Mouse (Mus musculus): Measurements from ENCODE around the gene Trpm8. TPM values are rescaled to one million over a fixed set of nuclear protein-coding genes. Genes with fewer than 3 reads are reported as not detected.
A peak's percentile ranks its signal among the peaks of the same experiment; 100 is the strongest.

Trpm8 gene
- total RNA-seq, 2 experiments from 2014 or later = not detected

DNA sequence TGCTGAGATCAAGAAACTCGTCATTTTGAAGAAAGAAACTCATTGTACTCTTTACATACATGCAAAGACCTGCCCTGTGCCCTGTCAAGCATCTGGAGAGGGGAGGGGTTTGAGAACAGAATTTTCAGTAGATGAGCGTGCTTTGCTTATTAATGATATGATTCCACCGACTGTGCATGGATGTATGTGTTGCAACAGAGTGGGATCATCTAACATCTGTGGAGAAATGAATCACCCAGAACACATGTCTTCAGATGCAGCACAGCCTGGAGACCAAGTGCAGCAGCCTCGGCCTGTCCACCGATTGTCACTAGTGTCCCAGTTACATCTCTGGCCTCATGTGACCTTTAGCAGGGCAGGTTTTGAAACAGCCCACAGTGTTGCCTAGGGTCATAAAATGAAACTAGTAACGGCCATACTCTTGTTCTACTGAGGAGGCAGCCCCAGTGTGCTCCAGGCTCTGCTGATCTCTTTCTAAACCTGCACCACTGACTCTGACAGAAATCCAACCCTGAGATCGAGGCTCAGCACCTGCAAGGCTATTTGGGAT, 145.5 kb downstream of the Trpm8 start:
- DNase-seq = no peak
- intact Hi-C loops (cut with DNase I) = loop anchor here (5.0 kb wide), 1 partner anchor 774 kb away; no protein-coding TSS in a partner anchor

DNA sequence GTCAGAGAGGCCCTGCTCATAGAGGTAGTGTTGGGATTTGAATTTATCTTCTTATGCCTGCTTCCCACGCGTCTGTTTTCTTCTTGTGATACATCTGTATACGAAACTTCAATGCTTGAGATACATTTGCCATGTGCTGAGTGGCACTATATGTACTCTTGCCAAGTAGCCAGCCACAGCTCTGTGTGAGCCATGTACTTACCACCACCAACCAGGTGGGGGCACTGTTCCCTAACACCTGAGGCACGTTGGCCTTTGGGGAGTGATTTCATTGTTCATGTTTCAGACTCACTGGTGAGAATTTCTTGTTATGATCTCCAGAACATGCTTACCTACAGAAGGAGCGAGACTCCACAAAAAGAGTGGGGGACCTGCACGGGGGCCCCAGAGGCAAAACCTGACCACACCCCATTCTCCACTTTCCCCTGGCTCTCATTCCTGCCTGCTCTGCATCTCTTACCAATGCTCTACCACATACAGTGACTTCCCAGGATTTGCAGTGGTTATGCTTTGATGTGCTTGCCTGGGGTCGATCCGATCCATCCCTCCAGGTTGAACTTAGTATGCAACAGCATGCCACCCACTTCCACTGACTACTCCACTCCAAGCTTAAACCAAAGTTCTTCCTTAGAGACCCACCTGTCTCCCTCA, 147.3 kb downstream of the Trpm8 start:
- DNase-seq = peak; percentile 81 to 91
- intact Hi-C loops (cut with DNase I) = loop anchor here (1.0 to 5.0 kb wide), 6 partner anchors 32 to 783 kb away; no protein-coding TSS in a partner anchor

DNA sequence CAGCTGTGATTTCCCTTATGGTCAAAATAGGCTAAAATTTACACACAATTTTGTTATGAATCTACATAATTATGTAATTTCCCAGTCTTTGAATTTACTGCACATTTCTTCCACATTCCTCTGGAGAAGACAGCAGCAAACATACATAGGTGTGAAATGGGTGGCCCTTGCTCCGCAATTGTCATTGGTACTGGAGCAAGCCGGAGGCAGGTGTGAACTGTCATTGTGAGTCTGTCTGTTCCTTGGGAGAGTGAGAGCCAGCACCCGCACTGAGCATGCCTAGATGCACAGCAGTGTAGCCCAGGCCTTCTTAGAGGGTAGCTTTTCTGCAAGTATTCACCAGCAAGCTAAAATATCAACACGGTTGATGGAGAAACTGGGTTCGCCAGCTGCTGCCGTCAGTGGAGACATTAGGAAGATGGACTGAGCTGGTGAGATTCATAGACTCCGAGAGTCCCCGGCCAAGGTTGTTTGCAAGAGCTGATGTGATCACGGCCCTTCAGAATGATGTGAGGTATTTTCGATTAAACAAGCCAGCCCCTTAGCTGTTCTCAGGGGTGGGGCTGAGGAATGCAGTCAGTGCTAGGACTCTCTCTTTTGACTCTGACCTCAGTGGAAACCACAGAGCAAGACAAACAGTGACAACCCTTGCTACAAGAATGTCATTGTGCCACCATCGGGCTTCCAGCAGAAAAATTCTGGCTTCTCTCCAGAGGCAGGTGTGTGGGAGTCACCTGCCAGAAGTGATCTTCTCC, 150.7 kb downstream of the Trpm8 start:
- no peak for DNase-seq
- intact Hi-C loops (cut with DNase I) = loop anchor here (5.0 kb wide), 1 partner anchor 779 kb away; no protein-coding TSS in a partner anchor

DNA sequence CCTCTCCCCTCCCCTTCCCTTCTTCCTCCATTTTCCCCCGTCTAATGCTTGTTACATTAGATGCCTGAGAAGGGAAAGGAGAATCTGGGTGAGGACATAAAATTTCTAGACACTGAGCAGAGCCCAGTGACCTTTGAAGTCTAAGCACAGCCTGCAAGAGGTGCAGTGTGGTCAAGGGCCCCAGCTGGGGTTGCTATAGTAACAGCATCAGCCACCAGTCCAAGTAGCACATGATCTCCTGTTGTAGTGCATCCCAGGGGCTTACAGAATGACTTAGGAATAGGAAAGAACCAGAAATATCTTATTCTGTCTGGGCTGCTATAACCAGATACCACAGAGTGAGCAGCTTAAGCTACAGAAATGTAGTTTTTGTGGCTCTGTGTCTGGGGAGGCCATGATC, 152.0 kb downstream of the Trpm8 start:
- DNase-seq = no peak
- intact Hi-C loops (cut with DNase I) = loop anchor here (5.0 kb wide), 1 partner anchor 778 kb away; no protein-coding TSS in a partner anchor

DNA sequence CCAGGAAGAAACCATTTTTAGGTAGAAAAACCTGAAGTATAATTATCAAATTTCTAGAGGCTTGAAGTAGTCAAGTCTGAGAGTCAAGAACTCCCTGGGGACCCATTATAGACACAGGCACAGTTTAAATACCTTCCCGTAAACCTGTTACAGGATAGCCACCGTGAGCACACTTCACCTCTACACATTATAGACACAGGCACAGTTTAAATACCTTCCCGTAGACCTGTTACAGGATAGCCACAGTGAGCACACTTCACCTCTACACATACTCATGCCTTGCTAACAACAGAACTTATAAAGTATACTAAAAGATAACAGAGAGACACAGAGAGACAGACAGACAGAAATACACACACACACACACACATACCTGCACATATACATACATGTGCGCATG, 153.8 kb downstream of the Trpm8 start:
- intact Hi-C loops (cut with DNase I) = no loop called here
- DNase-seq = no peak

DNA sequence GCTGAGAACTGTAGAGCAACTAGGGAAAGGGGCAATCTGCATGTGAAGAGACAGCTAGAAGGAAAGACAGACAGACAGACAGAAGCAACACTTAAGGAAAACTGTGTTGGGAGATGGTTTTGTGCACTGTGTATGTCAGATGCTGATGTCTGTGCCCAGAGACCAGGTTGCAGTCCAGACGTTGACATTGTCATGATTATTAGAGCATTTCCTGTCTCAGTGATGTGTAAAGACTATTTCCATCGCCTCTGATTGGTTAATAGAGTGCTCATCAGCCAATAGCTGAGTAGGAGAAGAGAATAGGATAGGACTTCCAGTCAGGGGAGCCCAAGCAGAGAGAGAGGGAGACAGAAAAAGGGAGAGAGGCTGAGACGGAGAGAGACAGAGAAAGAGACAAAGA, 155.1 kb downstream of the Trpm8 start:
- intact Hi-C loops (cut with DNase I) = no loop called here
- DNase-seq = no peak

DNA sequence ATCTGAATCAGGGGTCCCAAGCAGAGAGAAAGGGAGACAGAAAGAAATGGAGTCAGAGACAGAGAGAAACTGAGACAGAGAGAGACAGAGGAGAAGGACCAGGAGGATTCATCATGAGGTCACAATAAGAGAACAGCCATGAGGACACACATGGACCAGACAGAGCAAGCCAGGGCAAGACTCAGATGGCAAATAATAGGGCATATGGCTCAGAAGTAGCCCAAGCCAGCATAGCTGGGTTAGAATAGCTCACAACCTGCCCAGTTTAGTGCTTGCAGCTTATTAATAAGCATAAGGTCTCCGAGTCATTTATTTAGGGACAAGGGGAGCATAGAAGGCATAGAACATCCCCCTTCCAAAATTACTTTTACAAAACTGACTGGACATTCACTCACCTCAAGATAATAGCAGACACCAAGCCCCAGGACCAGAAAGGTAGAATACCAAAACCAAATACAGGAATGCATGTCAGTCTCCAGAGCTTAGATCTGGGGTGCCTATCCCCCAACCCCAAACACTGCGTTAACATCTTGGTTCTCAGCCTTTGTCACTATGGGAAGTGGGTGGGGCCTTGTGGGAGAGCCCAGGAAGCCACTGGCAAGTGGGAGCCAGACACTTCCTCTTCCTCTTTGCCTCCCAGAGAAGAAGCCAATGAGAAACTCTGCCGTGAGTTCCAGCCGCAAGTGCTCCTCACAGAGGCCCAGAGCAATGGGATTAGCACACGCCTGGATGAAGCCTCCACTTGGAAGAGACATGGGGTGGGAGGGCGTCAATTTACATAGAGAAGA, 155.8 kb downstream of the Trpm8 start:
- intact Hi-C loops (cut with DNase I) = no loop called here
- no peak for DNase-seq

DNA sequence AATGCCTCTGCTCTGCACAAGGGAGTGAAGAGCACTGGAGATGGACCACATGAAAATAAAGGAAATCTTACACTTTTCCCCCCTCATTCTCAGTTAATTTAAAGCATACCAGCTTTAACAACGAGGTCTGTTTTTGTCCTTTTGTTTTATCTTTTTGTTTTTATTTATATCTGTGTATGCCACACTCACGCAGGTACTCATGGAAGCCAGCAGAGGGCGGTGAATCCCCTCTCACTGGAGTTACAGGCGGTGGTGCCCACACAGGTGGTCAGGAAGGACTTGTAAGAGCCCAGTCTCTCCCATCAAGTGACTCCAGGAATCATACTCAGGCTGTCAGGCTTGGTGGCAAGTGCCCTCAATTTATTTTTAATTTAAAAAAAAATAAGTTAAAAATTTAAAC, 156.6 kb downstream of the Trpm8 start:
- no peak for DNase-seq
- intact Hi-C loops (cut with DNase I) = no loop called here

DNA sequence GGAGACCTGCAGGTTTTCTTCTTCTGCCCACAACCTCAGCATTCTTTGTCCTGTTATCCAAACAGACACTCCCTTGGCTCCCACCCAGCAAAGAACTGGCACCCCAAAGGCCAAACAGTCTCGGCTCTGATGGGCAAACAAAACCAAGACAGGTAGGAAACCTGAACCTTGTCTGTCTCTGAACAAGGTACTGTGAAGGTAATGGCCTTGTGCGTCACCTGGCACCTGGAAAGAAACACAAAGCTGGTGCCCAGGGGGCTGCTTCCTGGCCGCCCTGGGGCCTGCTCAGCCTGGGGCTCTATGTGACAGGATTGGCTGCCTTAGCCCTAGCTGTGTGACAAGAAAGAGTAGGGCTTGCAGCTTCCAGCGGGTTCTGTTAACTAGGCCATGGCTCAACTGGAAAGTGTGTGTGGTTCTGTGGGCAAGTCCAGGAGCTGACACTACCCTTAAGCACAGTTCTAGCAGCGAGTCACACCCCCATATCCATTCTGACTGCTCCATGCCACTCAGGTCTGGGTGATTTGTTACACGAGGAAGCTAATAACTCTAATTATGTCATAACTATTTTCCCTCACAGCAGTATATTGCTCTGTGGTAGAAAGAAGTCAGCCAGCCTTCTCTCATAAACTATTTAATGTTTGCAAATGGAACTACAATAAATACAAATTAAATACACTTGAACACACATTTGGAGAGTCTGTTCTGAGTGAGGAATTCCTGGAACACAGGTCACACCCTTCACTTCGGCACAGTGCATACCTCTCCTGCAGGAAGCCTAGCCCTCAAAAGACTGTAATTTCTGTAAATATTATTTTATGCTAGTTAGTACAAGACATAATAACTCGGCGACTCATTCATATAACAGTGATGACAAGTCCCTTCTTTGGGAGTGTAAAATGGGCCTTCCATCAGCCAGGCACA, 160.0 kb downstream of the Trpm8 start:
- intact Hi-C loops (cut with DNase I) = no loop called here
- DNase-seq = no peak

Other genes starting within 250 kb of the Trpm8 start
- not detected for gene Ugt1a10, start 222.3 kb upstream of the Trpm8 start, total RNA-seq (2021)
- not detected for gene Ugt1a9, start 206.9 kb upstream of the Trpm8 start, total RNA-seq (2021)
- gene Ugt1a8, start 189.8 kb upstream of the Trpm8 start, total RNA-seq (2021) = not detected
- gene Ugt1a7c, start 182.6 kb upstream of the Trpm8 start, total RNA-seq (2021) = 1 to 10 TPM; 1.3 to 1.7 TPM
- under 1 TPM in 1 of 2 experiments, not detected in 1; 0.72 TPM for gene Ugt1a6b, start 174.4 kb upstream of the Trpm8 start, total RNA-seq (2021)
- gene Ugt1a6a, start 142.9 kb upstream of the Trpm8 start, total RNA-seq (2021) = 1 to 10 TPM; 2.2 to 2.7 TPM
- gene Ugt1a5, start 111.6 kb upstream of the Trpm8 start, total RNA-seq (2021) = under 1 TPM; 0.12 to 0.20 TPM
- not detected for gene Ugt1a2, start 77.1 kb upstream of the Trpm8 start, total RNA-seq (2021)
- gene Dnajb3, start 71.9 kb upstream of the Trpm8 start, total RNA-seq (2021) = 1 to 10 TPM in 1 of 2 experiments, under 1 TPM in 1; 0.84 to 1.1 TPM
- not detected for gene Ugt1a1, start 65.7 kb upstream of the Trpm8 start, total RNA-seq (2021)
- under 1 TPM in 1 of 2 experiments, not detected in 1; 0.10 TPM for gene Mroh2a, start 50.7 kb upstream of the Trpm8 start, total RNA-seq (2021)
- gene Hjurp, start within 50 bp of the Trpm8 start, total RNA-seq (2021) = 10 to 100 TPM; 43.5 to 44.5 TPM
- gene Spp2, start 129.3 kb downstream of the Trpm8 start, total RNA-seq (2021) = not detected
- under 1 TPM in 1 of 2 experiments, not detected in 1; 0.12 TPM for gene Glrp1, start 232.4 kb downstream of the Trpm8 start, total RNA-seq (2021)